In genomic region chr5:76065789-76066188, GRCm38 (mm10) we compare ENCODE assay signal across 19 mouse cellular contexts.
"Had no signal": no experiment of that assay in that cellular context is flagged by ENCODE, and none has a peak within 500 bp of the region (broad histone marks: within the 10 kb centered on the region; RNA-seq: fewer than 3 reads in every experiment).

No protein-coding gene starts in this region.

- H3K9ac ChIP-seq: lung, embryonic 14.5 days; midbrain, embryonic 12.5 days; neural tube, embryonic 13.5 days; neural tube, embryonic 15.5 days had no signal

- H3K4me2 ChIP-seq: lung, embryonic 14.5 days; midbrain, embryonic 12.5 days; neural tube, embryonic 13.5 days; neural tube, embryonic 15.5 days had no signal

- ATAC-seq: midbrain, embryonic 16.5 days had no signal

- H3K4me1 ChIP-seq: midbrain, embryonic 12.5 days; neural tube, embryonic 13.5 days; neural tube, embryonic 15.5 days had no signal

- H3K27me3 ChIP-seq: midbrain, embryonic 12.5 days; neural tube, embryonic 13.5 days; neural tube, embryonic 15.5 days had no signal

- H3K36me3 ChIP-seq: midbrain, embryonic 10.5 days; midbrain, embryonic 12.5 days; neural tube, embryonic 13.5 days; neural tube, embryonic 15.5 days had no signal

- H3K4me3 ChIP-seq: midbrain, embryonic 10.5 days; midbrain, embryonic 12.5 days; myocyte; neural tube, embryonic 13.5 days; neural tube, embryonic 15.5 days had no signal

- DNase-seq: lung, adult 18-20 months; lung, embryonic 14.5 days; lung, postnatal 10 days; lung, postnatal 4 days; midbrain, embryonic 14.5 days; retina, postnatal 1 day; right cerebral cortex, adult 18-20 months; right cerebral cortex, postnatal 25 days; right cerebral cortex, postnatal 4 days; spleen, adult 18-20 months; thymus, adult 18-20 months; thymus, postnatal 14 days; thymus, postnatal 36 days had no signal

- H3K9me3 ChIP-seq: midbrain, embryonic 10.5 days; midbrain, embryonic 12.5 days; neural tube, embryonic 13.5 days; neural tube, embryonic 15.5 days had no signal

- H3K27ac ChIP-seq: midbrain, embryonic 10.5 days; midbrain, embryonic 12.5 days; neural tube, embryonic 13.5 days; neural tube, embryonic 15.5 days had no signal
